Mouse (Mus musculus) midbrain, embryonic 14.5 days (tissue): ENCODE measurements around the gene Gata2. TPM values are rescaled to one million over a fixed set of nuclear protein-coding genes. Genes with fewer than 3 reads are reported as not detected.

Experiments used
- ATAC-seq: fragments of 200-750 bp; cut with Nextera tagmentation; 2 replicates; pipeline ENCODE4 v1.8.0; 2017; ENCODE audit warnings: moderate number of reproducible peaks, moderate library complexity; ENCODE audit not compliant: low FRiP score, low TSS enrichment
- DNase-seq: peaks from one replicate; pipeline ENCODE4 v3.0.0-alpha.2; 2015
- H3K27ac ChIP-seq: fragments of 300-500 bp; sonication (generic); replicated peaks from 2 replicates; pipeline ENCODE4 v1.5.1; 2014; ENCODE audit warnings: mild to moderate bottlenecking, low read depth, low read length, moderate library complexity
- H3K27me3 ChIP-seq: fragments of 300-500 bp; sonication (generic); 2 replicates; pipeline ENCODE4 v1.6.1; 2014; ENCODE audit warnings: low read length, control low read depth, mixed read lengths; ENCODE audit not compliant: control insufficient read depth, insufficient read depth
- H3K36me3 ChIP-seq: fragments of 300-500 bp; sonication (generic); 2 replicates; pipeline ENCODE4 v1.6.1; 2014; ENCODE audit warnings: low read length, control low read depth; ENCODE audit not compliant: control insufficient read depth, insufficient read depth
- H3K4me1 ChIP-seq: fragments of 300-500 bp; sonication (generic); 2 replicates; pipeline ENCODE4 v1.6.1; 2014; ENCODE audit warnings: mild to moderate bottlenecking, antibody characterized with exemption, low read length, control low read depth; ENCODE audit not compliant: control insufficient read depth, insufficient read depth
- H3K4me2 ChIP-seq: fragments of 300-500 bp; sonication (generic); 2 replicates; pipeline ENCODE4 v1.6.1; 2014; ENCODE audit warnings: mild to moderate bottlenecking, low read length, moderate library complexity
- H3K4me3 ChIP-seq: fragments of 300-500 bp; sonication (generic); replicated peaks from 2 replicates; pipeline ENCODE4 v1.5.1; 2014; ENCODE audit warnings: low read depth, low read length
- H3K9ac ChIP-seq: fragments of 300-500 bp; sonication (generic); replicated peaks from 2 replicates; pipeline ENCODE4 v1.6.1; 2014; ENCODE audit warnings: mild to moderate bottlenecking, low read length, moderate library complexity
- H3K9me3 ChIP-seq: fragments of 300-500 bp; sonication (generic); 2 replicates; pipeline ENCODE4 v1.6.1; 2016; ENCODE audit warnings: low read length, control low read depth, mixed read lengths; ENCODE audit not compliant: control insufficient read depth
- WGBS: fragments of 180-500 bp; shearing (Covaris S2); extraction: QIAGEN DNeasy Blood & Tissue Kit; methylation state at CpG from one replicate; pipeline ENCODE4 v1.1.7; 2014; 5-methylcytosine and 5-hydroxymethylcytosine counted together
- polyA plus RNA-seq: library from polyadenylated mRNA; unstranded; fragments of >200 nt; fragmentation: Nextera tagmentation; extraction: Ambion mirVana; gene quantifications from 2 replicates; pipeline ENCODE4 v1.2.1, GENCODE M21; 2014

Gene Gata2
- polyA plus RNA-seq, 1 experiment from 2014 or later: 23.0 TPM

GRCm38 (mm10) chr6:88166054-88166453 lies 27.6 kb upstream of the Gata2 start:
- Histone ChIP-seq H3K4me2 (no peak overlapping the region), H3K36me3 (no peaks in the 10 kb centered on the region), H3K4me3 (no peak overlapping the region), H3K4me1 (no peaks in the 10 kb centered on the region), H3K9ac (no peak overlapping the region), H3K27me3 (no peaks in the 10 kb centered on the region), H3K9me3 (no peaks in the 10 kb centered on the region), H3K27ac (no peak overlapping the region)
- DNase-seq (no peak), ATAC-seq (no peak)
- 95% methylated on average over 9 of the region's 9 CpGs for WGBS

GRCm38 (mm10) chr6:88174191-88174590 lies 19.5 kb upstream of the Gata2 start:
- no peaks in the 10 kb centered on the region for H3K9me3 ChIP-seq
- 89% methylated on average over 3 of the region's 3 CpGs for WGBS
- H3K9ac ChIP-seq: no peak overlapping the region
- H3K4me1 ChIP-seq: no peaks in the 10 kb centered on the region
- H3K27ac ChIP-seq: no peak overlapping the region
- no peak overlapping the region for H3K4me2 ChIP-seq
- H3K27me3 ChIP-seq: no peaks in the 10 kb centered on the region
- no peaks in the 10 kb centered on the region for H3K36me3 ChIP-seq
- DNase-seq (no peak), ATAC-seq (no peak)
- no peak overlapping the region for H3K4me3 ChIP-seq

GRCm38 (mm10) chr6:88174676-88175075 lies 19.0 kb upstream of the Gata2 start:
- H3K9me3 ChIP-seq: no peaks in the 10 kb centered on the region
- WGBS: 92% methylated on average over 2 of the region's 2 CpGs

GRCm38 (mm10) chr6:88184671-88185070 lies 9.0 kb upstream of the Gata2 start:
- Histone ChIP-seq H3K9ac (no peak overlapping the region), H3K9me3 (no peaks in the 10 kb centered on the region), H3K27me3 (peaks cover 26% of the 10 kb centered on the region), H3K36me3 (no peaks in the 10 kb centered on the region), H3K4me3 (no peak overlapping the region), H3K27ac (no peak overlapping the region), H3K4me1 (0 out of 2 replicates have a peak, but pooled peaks cover 3% of the 10 kb centered on the region), H3K4me2 (no peak overlapping the region)
- WGBS: 79% methylated on average over 4 of the region's 4 CpGs
- ATAC-seq (no peak), DNase-seq (no peak)

More at GRCm38 (mm10) chr6:88174676-88175075, 19.0 kb upstream of the Gata2 start:
- no peaks in the 10 kb centered on the region for H3K36me3 ChIP-seq
- ATAC-seq (no peak), DNase-seq (no peak)
- H3K9ac ChIP-seq: no peak overlapping the region
- no peak overlapping the region for H3K4me3 ChIP-seq
- H3K4me2 ChIP-seq: no peak overlapping the region
- no peaks in the 10 kb centered on the region for H3K27me3 ChIP-seq
- H3K27ac ChIP-seq: no peak overlapping the region
- H3K4me1 ChIP-seq: no peaks in the 10 kb centered on the region

GRCm38 (mm10) chr6:88188148-88188547 lies 5.5 kb upstream of the Gata2 start:
- no peak overlapping the region for H3K4me3 ChIP-seq
- no peaks in the 10 kb centered on the region for H3K36me3 ChIP-seq
- ATAC-seq: no peak
- H3K9ac ChIP-seq: no peak overlapping the region
- no peak overlapping the region for H3K4me2 ChIP-seq
- H3K9me3 ChIP-seq: no peaks in the 10 kb centered on the region
- no peak overlapping the region for H3K27ac ChIP-seq
- H3K4me1 ChIP-seq: peaks cover 12% of the 10 kb centered on the region; the same call in 1 of the 2 replicates
- no peak for DNase-seq
- 77% methylated on average over 6 of the region's 6 CpGs for WGBS
- H3K27me3 ChIP-seq: peaks cover 60% of the 10 kb centered on the region

- under 1% methylated on average over 56 of the region's 56 CpGs for WGBS
- Histone ChIP-seq H3K4me3 (peak overlapping the region; percentile 39), H3K27me3 (peaks cover 69% of the 10 kb centered on the region), H3K27ac (peak overlapping the region; percentile 63), H3K9me3 (no peaks in the 10 kb centered on the region), H3K4me1 (peaks cover 20% of the 10 kb centered on the region; the same call in 1 of the 2 replicates), H3K4me2 (peak overlapping the region; percentile 68), H3K36me3 (no peaks in the 10 kb centered on the region), H3K9ac (peak overlapping the region; percentile 39)
- ATAC-seq: peak; percentile 84
- DNase-seq: peak; percentile 91
Observed at GRCm38 (mm10) chr6:88189312-88190042, 4.2 kb upstream of the Gata2 start.

- H3K9me3 ChIP-seq: no peaks in the 10 kb centered on the region
- peak overlapping the region; percentile 63 for H3K27ac ChIP-seq
- peaks cover 74% of the 10 kb centered on the region for H3K27me3 ChIP-seq
- DNase-seq (no peak), ATAC-seq (no peak)
- WGBS: under 1% methylated on average over 13 of the region's 13 CpGs
- peak overlapping the region; percentile 68 for H3K4me2 ChIP-seq
- H3K36me3 ChIP-seq: no peaks in the 10 kb centered on the region
- peaks cover 20% of the 10 kb centered on the region; the same call in 1 of the 2 replicates for H3K4me1 ChIP-seq
- H3K9ac ChIP-seq: peak overlapping the region; percentile 39; the same call in 1 of the 2 replicates
- H3K4me3 ChIP-seq: peak overlapping the region; percentile 39
Observed at GRCm38 (mm10) chr6:88190043-88190309, 3.7 kb upstream of the Gata2 start.

- H3K4me1 ChIP-seq: peaks cover 20% of the 10 kb centered on the region; the same call in 1 of the 2 replicates
- H3K4me3 ChIP-seq: peak overlapping the region; percentile 39
- H3K36me3 ChIP-seq: no peaks in the 10 kb centered on the region
- 1% methylated on average over 49 of the region's 49 CpGs for WGBS
- peak; percentile 67 for DNase-seq
- no peaks in the 10 kb centered on the region for H3K9me3 ChIP-seq
- no peak for ATAC-seq
- H3K27ac ChIP-seq: peak overlapping the region; percentile 63
- H3K9ac ChIP-seq: 0 out of 2 replicates have a peak overlapping the region, but pooled peaks have one; percentile 39
- H3K27me3 ChIP-seq: peaks cover 78% of the 10 kb centered on the region
- H3K4me2 ChIP-seq: peak overlapping the region; percentile 68
Observed at GRCm38 (mm10) chr6:88190310-88191023, 3.2 kb upstream of the Gata2 start.
